Mouse (Mus musculus): Measurements from ENCODE around the gene Cmtm2a. TPM values are rescaled to one million over a fixed set of nuclear protein-coding genes. Genes with fewer than 3 reads are reported as not detected.

Gene Cmtm2a
- polyA plus RNA-seq (2017; shearing (Covaris generic)), result not detected

GRCm38 (mm10) chr8:104293081-104293480 is at the start of gene Cmtm2a:
Gene Cmtm2a (minus strand): TSS chr8:104293181.

GRCm38 (mm10) chr8:104339229-104339982 is 46.4 kb upstream of the Cmtm2a start, which contains the start of gene Cmtm3:
Gene Cmtm3 (plus strand): TSS chr8:104339410.

DNA sequence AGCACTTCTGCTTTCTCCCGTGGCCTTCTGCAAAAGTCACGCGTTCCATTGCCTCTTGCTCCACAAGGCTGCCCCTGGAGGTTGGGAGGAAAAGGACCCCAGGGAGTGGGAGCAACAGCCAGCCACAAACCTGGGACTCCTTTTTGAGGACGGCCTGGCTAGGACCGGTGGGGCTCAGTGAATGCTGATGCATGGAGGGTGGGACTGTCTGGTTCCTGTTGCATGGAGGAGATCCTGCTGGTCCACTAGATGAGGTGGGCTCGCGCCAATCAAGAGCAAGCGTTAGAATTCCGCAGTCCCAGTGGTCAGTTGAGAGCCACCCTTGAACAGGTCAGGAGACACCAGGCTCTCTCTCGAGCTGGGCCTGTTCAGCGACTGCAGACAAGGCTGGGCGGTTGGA is 28.9 kb upstream of the Cmtm2a start, which contains the start of gene Cmtm2b:
Cmtm2b (plus strand) TSS at position 301 of the 400 bp plus-strand sequence.

GRCm38 (mm10) chr8:104321267-104321666 is 28.3 kb upstream of the Cmtm2a start, which contains the start of gene Gm11020:
Gene Gm11020 (plus strand): TSS chr8:104321567.

DNA sequence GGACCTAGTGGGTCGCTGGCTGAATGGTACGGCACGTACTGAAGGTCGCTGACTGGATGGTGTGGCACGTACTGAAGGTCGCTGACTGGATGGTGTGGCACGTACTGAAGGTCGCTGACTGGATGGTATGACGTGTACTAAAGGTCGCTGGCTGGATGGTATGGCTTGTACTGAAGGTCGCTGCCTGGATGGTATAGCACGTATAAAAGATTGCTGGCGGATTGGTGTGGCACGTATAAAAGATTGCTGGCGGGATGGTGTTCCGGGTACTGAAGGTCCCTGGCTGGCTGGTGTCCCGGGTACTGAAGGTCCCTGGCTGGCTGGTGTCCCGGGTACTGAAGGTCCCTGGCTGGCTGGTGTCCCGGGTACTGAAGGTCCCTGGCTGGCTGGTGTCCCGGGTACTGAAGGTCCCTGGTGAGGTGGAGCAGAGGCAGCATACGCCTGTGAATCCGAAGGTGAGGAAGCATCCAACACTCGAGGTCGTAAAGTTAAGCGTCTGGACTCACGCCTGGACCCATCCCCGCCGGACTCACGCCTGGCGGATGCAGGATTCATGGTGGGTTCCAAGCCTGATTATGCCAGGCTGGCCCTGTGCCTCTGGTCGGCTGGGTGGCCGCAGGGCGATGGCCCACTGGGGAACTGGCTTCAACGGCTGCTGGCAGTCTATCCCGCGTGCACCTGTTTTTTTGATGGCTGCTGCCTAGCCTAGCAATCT is 16.6 kb upstream of the Cmtm2a start, which contains the start of the genes Gm45711 and Cmtm1:
Gm45711 (minus strand) TSS at position 641 of the 715 bp plus-strand sequence.
Cmtm1 (minus strand) TSS at position 705 of the 715 bp plus-strand sequence.

GRCm38 (mm10) chr8:104250439-104251367 is 42.3 kb downstream of the Cmtm2a start, which contains the start of gene Cklf:
Gene Cklf (plus strand): TSS chr8:104250861.

DNA sequence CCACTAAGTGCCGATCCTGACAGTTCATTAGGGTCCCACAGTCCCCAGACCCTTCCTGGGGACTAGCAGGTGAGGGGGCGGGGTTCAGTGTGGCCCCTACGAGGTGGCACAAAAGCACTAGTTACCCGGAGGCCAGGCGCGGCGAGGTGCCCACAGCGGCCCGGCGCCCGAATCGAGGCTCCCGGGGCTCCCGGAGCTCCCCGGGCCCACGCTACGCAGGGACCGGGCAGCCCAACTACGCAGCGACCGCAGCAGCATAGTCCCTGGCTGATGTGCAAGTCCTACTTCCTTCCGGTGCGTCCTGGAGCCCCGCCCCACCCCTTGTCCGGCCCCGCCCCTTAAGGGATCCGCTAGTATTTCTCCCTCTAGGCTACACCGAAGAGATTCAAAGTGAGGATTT is 44.7 kb downstream of the Cmtm2a start, which contains the start of gene Tk2:
Tk2 (minus strand) TSS at position 283 of the 400 bp plus-strand sequence.

Other genes starting within 250 kb of the Cmtm2a start
- gene Cdh5, start 191.6 kb downstream of the Cmtm2a start, polyA plus RNA-seq (2017; shearing (Covaris generic)), result not detected
- gene Bean1, start 122.7 kb downstream of the Cmtm2a start, polyA plus RNA-seq (2017; shearing (Covaris generic)), result not detected
- gene Tk2, start 44.6 kb downstream of the Cmtm2a start, polyA plus RNA-seq (2017; shearing (Covaris generic)), result 74.6 TPM
- 138 TPM for gene Cklf, start 42.3 kb downstream of the Cmtm2a start, polyA plus RNA-seq (2017; shearing (Covaris generic))
- gene Gm45711, start 16.9 kb upstream of the Cmtm2a start, polyA plus RNA-seq (2017; shearing (Covaris generic)), result not detected
- gene Cmtm1, start 17.0 kb upstream of the Cmtm2a start, polyA plus RNA-seq (2017; shearing (Covaris generic)), result not detected
- gene Gm11020, start 28.4 kb upstream of the Cmtm2a start, polyA plus RNA-seq (2017; shearing (Covaris generic)), result not detected
- gene Cmtm2b, start 29.0 kb upstream of the Cmtm2a start, polyA plus RNA-seq (2017; shearing (Covaris generic)), result not detected
- gene Cmtm3, start 46.2 kb upstream of the Cmtm2a start, polyA plus RNA-seq (2017; shearing (Covaris generic)), result 29.7 TPM
- gene Cmtm4, start 102.6 kb upstream of the Cmtm2a start, polyA plus RNA-seq (2017; shearing (Covaris generic)), result 0.09 TPM
- gene Dync1li2, start 149.9 kb upstream of the Cmtm2a start, polyA plus RNA-seq (2017; shearing (Covaris generic)), result 52.2 TPM
- gene Terb1, start 216.7 kb upstream of the Cmtm2a start, polyA plus RNA-seq (2017; shearing (Covaris generic)), result 0.12 TPM
- gene Nae1, start 241.5 kb upstream of the Cmtm2a start, polyA plus RNA-seq (2017; shearing (Covaris generic)), result 103 TPM
- 5.3 TPM for gene Car7, start 241.5 kb upstream of the Cmtm2a start, polyA plus RNA-seq (2017; shearing (Covaris generic))